Mouse (Mus musculus): ENCODE data around the gene Ppp2r5d. TPM values are rescaled to one million over a fixed set of nuclear protein-coding genes. Genes with fewer than 3 reads are reported as not detected.

The Ppp2r5d gene
- polyA plus RNA-seq (2012; rRNA removed) = 18.2 and 20.0 TPM in 2 replicates

DNA sequence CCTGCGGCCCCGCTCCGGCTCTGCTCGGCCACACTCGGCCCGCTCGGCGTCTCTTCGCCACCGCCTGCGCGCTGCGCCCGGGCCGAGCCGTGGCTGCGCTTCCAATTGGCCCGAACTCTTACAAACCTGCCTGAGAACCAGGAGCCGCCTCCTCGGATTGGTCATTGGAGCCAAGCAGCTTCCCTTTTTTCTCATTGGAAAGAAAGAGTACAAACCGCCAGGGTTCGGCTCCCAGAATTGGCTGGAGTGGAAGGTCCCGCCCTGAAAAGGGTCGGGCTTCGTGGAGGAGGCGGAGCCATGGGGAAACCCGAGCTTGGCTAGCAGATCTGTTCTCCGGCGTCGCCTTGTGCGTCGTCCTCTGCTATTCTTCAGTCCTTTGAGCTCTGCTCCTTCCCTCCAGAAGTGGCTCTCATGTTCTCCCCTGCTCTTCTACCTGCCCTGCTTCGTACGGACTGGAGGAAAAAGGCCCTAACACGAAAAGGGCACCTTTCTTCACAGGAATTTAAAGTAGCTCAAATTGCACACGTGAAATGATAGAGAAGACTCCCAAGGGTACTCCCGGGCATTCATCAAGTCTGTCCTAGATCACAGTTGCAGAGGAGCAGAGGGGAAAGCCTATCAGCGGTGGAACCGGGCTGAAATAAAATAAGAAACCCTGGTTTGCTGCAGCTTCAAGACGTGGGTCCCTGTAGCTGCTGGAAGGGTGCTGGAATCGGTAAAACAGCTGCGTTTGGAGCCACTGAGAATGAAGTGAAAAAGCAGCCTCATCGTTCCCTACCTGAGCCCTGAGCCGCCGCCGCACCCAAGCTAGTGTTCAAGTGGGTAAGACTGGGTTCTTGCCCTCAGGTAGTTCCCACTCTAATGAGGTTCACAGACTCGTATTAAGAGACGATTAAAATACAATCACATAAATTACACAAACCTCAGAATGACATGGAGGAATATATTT lies at the start of gene Ppp2r5d:
Ppp2r5d (minus strand) TSS at position 225 of the 949 bp plus-strand sequence.

DNA sequence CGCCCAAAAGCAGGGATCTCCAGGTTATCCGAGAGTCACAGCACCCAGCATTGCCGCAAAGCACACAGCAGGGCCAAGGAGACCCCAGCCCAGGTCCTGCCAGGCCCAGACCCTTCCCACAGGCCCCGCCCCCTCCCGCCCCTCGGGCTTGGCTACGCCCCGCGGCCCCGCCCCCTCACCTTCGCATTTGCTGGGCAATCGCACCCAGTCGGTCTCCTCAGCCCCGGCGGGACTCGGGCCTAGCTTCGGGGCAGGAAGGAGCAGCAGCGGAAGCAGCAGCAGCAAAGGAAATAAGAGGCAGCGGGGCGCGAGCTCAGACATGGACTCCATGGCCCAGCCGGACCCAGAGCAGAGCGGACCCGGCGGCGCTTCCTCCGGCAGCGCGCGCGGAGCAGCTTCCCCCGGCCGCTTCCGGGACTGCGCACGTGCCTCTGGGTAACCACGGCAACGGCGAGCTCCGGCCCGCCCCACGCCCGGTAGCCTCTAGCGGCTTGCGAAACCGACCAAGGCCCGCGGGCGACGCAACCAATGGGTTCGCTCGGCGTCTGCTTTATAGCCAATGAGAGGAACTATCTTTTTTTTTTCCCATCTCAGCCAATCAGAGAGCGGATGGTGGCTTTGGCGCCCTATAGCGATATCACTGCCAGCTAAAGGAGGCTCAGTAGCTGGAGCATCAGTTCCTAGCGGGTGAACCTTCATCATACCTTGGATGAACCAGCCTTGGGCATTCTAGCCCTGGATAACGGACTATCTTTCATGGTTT lies 47.1 kb upstream of the Ppp2r5d start, which contains the start of gene Cnpy3:
Cnpy3 (minus strand) TSS at position 421 of the 763 bp plus-strand sequence.

DNA sequence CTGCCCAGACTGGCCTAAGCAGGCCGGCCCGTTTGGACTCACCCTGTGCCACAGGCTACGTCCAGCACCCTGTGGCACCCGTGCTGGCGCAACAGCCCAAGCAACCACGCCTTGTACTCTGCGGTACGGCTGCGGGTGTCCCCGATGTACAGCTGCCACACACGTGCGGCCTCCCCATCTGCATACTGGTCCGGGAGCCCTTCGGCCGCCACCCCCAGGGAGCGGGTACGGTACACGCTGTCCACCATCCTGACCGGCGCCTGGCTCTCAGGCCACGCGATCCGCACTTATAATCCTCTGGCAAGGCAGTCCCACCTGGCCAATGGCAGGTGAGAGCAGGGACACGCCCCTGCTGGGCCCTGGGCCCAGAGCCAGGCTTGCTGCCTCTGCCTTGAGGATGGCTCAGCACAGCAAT lies 24.0 kb upstream of the Ppp2r5d start, which contains the start of gene Gnmt:
Gnmt (minus strand) TSS at position 265 of the 415 bp plus-strand sequence.

DNA sequence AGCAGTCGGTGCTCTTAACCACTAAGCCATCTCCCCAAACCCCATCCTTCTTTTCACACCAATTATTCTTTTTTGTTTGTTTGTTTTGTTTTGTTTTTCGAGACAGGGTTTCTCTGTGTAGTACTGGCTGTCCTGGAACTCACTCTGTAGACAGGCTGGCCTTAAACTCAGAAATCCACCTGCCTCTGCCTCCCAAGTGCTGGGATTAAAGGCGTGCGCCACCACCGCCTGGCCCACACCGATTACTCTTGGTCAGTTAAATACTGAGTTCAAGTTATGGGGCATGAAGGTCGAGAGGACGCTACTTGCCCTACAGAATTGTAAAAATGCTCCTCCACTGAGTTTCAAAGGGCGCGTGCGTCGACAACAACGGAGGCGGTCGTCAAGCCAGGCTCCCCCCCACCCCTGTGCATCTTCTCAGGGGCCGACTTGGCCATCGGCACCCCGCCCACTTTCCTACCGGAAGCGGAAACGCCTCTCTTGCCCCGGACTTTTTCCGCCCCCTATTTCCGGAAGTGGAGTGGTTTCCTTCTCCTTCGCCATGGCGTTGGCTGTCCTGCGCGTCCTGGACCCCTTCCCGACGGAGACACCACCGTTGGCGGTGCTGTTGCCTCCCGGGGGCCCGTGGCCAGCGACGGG lies 6.2 kb upstream of the Ppp2r5d start, which contains the start of gene Pex6:
Pex6 (plus strand) TSS at position 505 of the 639 bp plus-strand sequence.

DNA sequence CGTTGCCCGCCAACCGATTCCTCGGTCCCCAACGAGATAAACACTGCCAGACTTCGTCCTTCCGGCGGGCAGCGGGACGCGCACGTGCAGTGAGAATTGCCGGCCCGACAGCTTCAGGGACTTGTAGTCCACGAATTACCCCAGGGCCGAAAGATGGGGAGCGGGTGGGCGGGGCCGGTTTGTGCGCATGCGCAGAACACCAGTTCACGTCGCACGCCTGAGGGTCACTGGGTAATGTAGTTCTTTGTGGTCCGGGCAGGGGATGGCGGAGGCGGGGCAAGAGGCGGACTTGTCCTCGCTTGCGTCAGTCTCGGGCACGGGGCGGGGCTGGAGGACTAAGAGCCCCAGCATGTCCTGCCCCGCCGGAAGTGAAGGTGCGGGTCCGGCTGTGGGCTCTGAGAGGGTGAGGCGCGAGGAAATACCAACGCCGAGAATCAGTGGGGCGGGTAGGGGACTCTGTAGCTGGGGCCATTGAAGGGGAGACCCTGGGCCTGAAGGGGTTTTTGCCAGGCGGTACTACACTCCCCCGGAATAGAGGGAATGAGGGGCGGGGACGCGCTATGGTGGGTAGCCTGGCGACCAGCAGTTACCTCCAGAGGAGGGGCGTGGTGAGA lies 24.0 kb downstream of the Ppp2r5d start, which contains the start of gene Klhdc3:
Klhdc3 (minus strand) TSS at position 155 of the 614 bp plus-strand sequence.

DNA sequence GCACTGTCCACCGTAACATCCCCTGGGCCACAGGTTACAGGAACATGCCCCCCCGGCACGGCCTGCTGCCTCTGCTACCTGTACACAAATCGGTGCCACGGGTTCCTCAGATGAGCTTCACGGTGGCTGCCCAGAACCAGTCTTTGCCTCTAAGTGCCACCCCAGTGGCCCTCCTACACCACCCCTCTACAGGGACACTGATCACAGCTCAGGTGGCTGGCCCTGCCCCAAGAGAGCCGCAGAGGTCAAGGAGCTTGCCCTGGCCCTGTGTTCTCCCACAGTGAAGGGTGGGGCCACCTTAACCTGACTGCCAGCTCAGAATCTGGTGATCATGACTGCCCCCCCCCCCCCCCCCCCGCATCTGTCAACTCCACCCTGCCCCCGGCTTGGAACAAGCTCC lies 26.5 kb downstream of the Ppp2r5d start, which contains the start of gene Mea1:
Mea1 (plus strand) TSS at position 378 of the 400 bp plus-strand sequence.

DNA sequence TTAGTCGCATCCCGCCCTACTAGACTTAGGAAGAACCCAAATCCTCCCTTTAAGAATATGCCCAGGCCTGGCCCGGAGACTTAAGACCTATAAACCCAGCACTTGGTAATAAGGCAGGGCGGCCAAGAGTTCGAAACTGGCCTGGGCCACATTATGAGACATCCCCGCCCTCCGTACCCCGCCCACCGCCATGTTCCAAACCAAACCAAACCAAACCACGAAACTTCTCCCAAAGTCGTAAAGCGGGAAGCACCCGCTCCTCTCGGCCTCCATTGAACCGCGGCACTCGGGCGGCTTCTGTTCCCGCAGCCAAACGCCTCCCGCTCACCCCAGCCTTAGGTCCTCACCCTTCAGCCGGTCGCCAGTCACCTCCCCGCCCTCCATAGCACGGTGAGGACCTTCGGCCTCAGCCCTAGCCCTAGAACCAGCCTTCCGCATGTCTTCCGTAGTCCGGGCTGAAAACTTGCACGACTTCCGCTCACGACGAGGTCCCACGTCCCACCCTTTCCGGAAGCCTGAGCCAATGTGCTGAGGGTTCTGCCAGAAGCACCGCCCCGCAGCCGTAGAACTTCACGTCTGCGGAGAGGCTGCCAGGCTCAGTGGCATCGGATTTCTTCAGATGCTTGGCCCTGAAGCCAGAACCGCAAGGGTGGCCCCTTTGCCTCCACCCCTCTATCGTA lies 30.9 kb downstream of the Ppp2r5d start, which contains the start of gene Rrp36:
Rrp36 (minus strand) TSS at position 503 of the 680 bp plus-strand sequence.

DNA sequence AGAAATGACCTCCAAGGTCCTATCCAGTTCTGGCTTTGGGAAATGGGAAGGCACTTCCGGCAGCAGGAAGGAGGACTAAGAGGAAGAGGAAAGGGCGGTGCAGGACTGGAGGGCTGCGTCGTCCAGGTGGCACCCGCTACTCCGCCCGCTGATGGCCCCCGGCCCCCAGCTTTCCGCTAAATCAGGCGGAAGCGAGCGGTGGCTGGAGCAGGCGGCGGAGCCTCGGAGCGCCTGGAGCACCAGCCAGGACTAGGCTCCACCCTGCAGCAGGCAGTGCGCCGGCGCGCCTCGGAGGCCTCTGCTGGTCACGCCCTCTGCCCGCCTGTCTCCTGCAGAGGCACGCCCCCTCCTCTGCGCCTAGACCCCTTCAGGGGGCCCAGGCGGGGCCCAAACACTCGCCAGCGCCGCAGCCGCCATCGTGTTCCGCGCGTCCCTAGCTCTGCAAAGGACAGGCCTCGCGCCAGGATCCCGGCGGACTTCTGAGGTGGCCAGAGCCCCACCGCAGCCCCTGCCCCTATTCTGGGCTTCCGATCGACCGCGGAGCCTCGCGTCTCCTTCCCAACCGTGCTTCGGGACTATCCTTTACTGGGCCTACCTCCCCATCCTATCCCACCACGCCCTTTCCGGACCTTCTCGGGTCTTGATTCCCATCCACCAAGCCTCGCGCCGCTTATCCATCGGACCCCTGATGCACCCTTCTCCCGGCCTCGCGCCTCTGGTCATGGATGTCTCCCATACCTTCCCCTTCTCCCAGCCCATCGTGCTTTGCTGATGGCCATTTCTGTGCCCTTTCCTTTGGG lies 54.5 kb downstream of the Ppp2r5d start, which contains the start of gene Cul7:
Cul7 (plus strand) TSS at position 106 of the 800 bp plus-strand sequence.

DNA sequence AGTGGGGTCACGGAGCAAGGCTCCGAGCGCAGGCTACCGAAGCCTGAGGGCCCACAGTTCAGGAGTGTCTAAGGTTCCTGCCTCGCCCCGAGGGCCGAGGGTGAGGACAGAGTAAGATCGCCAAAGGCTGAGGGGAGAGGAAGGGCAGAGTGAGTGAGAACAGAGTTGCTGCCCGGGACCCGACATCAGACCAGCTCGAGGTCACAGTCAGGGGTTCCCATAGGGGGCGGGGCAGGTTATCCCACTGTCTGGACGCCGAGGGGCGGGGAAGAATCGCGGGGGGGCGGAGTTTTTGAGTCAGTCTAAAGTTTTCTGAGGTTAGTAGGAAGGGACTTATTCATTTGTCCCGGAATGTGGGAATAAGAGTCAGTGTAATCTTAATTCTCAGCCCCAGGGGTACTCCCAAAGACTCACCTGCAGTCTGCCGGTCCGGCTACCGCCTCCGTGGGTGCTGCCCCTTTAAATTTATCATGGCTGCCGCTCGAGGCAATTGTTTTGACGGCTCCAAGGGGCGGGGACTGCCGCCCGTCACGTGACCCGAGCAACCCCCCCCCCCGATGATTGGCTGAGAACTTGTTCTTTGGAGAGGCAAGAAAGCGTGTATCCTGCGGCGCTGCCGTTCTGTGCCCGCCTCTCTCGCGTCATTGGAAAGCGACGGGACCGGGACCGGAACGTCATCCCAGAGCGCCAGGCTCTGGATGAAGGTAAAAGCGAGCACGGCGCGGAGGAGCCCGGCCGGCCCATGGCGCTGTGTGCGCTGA lies 59.2 kb downstream of the Ppp2r5d start, which contains the start of the genes Klc4 and Mrpl2:
Klc4 (minus strand) TSS at position 462 of the 761 bp plus-strand sequence.
Mrpl2 (plus strand) TSS at position 669 of the 761 bp plus-strand sequence.

Other genes with a start within 250 kb of the Ppp2r5d start
- 0.01 TPM in 2 replicates for gene Ttbk1, start 217.4 kb downstream of the Ppp2r5d start, polyA plus RNA-seq (2012; rRNA removed)
- 6.1 TPM in 2 replicates for gene Dnph1, start 208.4 kb downstream of the Ppp2r5d start, polyA plus RNA-seq (2012; rRNA removed)
- gene Cul9, start 158.7 kb downstream of the Ppp2r5d start, polyA plus RNA-seq (2012; rRNA removed) = 2.0 and 2.2 TPM in 2 replicates
- 14.0 and 15.7 TPM in 2 replicates for gene Srf, start 148.9 kb downstream of the Ppp2r5d start, polyA plus RNA-seq (2012; rRNA removed)
- gene Ptk7, start 75.6 kb downstream of the Ppp2r5d start, polyA plus RNA-seq (2012; rRNA removed) = 3.5 and 4.6 TPM in 2 replicates
- 12.9 and 13.6 TPM in 2 replicates for gene Klc4, start 59.1 kb downstream of the Ppp2r5d start, polyA plus RNA-seq (2012; rRNA removed)
- 33.0 and 36.6 TPM in 2 replicates for gene Mrpl2, start 58.9 kb downstream of the Ppp2r5d start, polyA plus RNA-seq (2012; rRNA removed)
- gene Cul7, start 54.8 kb downstream of the Ppp2r5d start, polyA plus RNA-seq (2012; rRNA removed) = 11.3 and 14.8 TPM in 2 replicates
- gene Rrp36, start 30.8 kb downstream of the Ppp2r5d start, polyA plus RNA-seq (2012; rRNA removed) = 19.6 and 20.9 TPM in 2 replicates
- 34.5 and 36.5 TPM in 2 replicates for gene Mea1, start 26.3 kb downstream of the Ppp2r5d start, polyA plus RNA-seq (2012; rRNA removed)
- gene Klhdc3, start 24.2 kb downstream of the Ppp2r5d start, polyA plus RNA-seq (2012; rRNA removed) = 33.1 and 33.8 TPM in 2 replicates
- gene Pex6, start 6.4 kb upstream of the Ppp2r5d start, polyA plus RNA-seq (2012; rRNA removed) = 16.1 and 19.7 TPM in 2 replicates
- gene Gnmt, start 24.1 kb upstream of the Ppp2r5d start, polyA plus RNA-seq (2012; rRNA removed) = 352 and 359 TPM in 2 replicates
- gene Cnpy3, start 47.1 kb upstream of the Ppp2r5d start, polyA plus RNA-seq (2012; rRNA removed) = 19.2 and 20.6 TPM in 2 replicates
- gene Ptcra, start 58.6 kb upstream of the Ppp2r5d start, polyA plus RNA-seq (2012; rRNA removed) = 0.02 and 0.07 TPM in 2 replicates
- 113 and 120 TPM in 2 replicates for gene 2310039H08Rik, start 67.5 kb upstream of the Ppp2r5d start, polyA plus RNA-seq (2012; rRNA removed)
- 38.3 and 40.8 TPM in 2 replicates for gene Rpl7l1, start 77.6 kb upstream of the Ppp2r5d start, polyA plus RNA-seq (2012; rRNA removed)
- 2.2 and 2.3 TPM in 2 replicates for gene Bicral, start 153.4 kb upstream of the Ppp2r5d start, polyA plus RNA-seq (2012; rRNA removed)
- gene Tbcc, start 185.6 kb upstream of the Ppp2r5d start, polyA plus RNA-seq (2012; rRNA removed) = 9.9 and 10.6 TPM in 2 replicates
- gene Prph2, start 205.3 kb upstream of the Ppp2r5d start, polyA plus RNA-seq (2012; rRNA removed) = not detected in 2 replicates